Mouse (Mus musculus) layer of hippocampus, postnatal 10 days (tissue): ENCODE data around the gene Erc2. TPM values are rescaled to one million over a fixed set of nuclear protein-coding genes. Genes with fewer than 3 reads are reported as not detected.

Experiments used
- DNase-seq, 2 experiments: peaks; one replicate each; pipeline ENCODE4 v3.0.0; 2021; ENCODE audit warnings: low spot score in 2 of 2
- long read RNA-seq: library from polyadenylated mRNA; stranded (forward); transcript quantifications from one replicate; pipeline ENCODE4 v2.0.0, GENCODE M21; 2023
- total RNA-seq, 2 experiments: library from RNA; stranded (reverse); gene quantifications; 2 replicates each; pipeline ENCODE4 v1.2.3; 2021

Gene Erc2
- 100 to 1,000 TPM; 236 to 251 TPM for total RNA-seq
- long read RNA-seq, partial matches to known transcripts, result 14 of 26 reads
- long read RNA-seq, other reads (novel, unspliced or antisense), result 10 of 26 reads

DNA sequence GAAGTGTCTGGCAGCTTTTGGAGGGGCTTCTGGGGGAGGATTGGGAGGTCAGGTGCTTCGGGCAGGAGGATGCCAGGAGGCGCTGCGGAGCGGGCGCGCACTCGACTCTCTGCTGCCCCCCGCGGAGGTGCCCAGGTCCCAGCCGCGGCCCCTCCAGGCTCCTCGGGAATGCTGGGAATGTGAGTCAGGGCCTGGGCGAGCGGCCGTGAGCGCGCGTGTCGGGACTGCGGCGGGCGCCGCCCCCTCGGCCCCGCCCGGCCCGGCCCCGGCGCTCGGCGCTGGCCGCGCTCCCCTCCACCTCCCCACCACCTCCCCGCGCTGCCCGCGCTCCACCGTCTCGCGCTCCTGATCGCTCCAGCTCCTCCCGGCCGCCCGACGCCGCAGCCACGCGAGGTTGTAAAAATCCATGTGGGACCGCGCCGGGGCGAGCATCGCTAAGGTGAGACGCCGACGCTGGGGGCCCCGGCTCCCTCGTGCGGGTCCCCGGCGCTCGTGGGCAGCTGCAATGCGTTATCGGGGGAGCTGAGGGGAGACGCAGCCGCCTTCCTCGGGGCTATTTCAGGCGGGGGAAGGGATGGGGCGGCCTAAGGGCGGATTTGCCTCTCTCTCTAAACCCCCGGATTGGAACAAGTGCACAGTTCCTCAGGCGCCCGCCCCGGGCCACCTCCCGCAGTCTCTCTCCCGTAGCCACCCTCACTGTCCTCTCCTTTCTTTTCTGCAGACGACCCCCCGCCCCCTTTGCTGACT is at the start of gene Erc2:
Gene Erc2 (plus strand): TSS at position 253 of the 747 bp plus-strand sequence.
- peak; percentile 85 to 91 for DNase-seq

DNA sequence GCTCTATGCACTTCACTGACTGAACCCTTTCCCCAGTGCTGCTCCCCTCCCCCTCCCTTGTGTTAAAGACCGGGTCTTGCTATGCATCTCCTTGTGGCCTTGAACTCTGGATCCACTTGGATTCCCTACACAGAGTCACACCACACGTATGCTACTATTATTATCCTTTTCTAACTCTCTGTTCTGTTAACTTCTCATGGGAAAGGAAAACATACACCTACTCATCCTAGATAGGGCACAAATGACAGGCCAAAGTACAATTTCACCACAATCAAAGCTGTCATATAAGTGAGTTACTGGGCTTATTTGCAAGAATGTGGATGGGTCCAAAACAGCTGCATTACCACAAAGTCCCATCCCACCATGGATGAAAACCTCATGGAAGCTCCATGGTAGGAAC is 43.8 kb upstream of the Erc2 start:
- no peak for DNase-seq

DNA sequence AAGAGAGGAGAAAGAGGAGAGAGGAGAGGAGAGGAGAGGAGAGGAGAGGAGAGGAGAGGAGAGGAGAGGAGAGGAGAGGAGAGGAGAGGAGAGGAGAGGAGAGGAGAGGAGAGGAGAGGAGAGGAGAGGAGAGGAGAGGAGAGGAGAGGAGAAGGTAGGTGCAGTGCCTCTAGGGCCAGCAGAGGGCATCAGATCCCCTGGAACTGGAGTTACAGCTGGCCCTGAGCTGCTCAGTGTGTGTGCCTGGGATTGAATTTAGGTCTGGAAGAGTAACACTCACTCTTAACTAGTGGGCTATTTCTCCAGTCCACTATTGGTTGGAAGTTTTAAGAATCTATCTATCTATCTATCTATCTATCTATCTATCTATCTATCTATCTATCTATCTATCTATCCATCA is 32.6 kb upstream of the Erc2 start:
- peak; percentile 20 to 39 for DNase-seq

DNA sequence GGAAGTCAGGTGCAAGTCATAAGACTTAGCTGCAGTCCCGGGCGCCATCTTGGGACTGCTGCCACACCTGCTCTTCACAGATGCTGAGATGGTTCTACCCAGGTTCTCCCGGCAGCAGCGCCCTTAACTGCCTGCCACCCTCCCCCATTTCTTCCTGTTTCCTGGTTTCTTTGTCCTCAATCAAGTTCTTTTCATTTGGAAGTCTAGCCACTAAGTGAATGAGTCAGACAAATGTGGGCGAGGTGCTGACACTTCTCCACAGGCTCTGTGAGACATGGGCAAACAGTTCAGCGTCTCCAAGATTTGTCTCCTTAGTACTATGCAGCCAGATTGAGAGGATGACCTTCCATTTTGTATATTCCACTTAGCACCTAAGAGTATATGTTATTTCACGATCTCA is 30.1 kb upstream of the Erc2 start:
- DNase-seq, result no peak

DNA sequence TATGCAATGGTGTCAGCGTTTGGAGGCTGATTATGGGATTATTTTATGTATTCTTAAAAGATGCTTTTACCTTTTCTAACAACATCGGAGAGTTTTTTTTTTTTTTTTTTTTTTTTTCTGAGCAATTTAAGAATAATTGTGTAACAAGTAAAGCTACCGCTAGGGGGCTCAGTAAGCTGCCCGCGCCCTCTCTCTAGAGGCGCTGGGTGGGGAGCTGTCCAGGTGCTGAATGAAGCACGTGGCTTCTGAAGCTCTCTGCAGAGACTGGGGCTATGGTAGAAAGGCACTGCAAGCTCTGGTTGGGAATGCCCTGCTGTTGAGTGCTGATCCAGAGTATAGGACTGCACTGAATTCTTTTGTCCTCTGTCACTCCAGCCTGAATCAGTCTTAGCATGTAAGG is 26.0 kb upstream of the Erc2 start:
- peak; percentile 71 to 77 for DNase-seq

DNA sequence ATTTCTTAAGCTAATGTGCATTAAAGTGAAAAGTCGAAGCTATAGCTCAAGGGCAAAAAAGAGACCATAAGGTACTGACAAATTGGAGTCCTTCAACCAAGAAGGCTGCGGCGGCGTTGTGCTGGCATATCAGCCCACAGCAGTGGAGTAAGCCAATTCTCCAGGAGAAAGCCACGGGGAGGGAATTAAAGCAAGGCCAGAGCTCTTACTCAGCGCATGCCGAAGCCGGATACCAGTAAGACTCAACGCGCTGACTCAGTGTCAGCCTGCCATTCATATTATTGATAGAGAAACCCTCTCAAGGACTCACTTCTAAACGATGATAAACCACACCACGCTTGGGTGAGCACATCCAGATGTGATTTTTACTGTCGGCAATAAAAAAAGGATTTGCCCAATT is 20.1 kb upstream of the Erc2 start:
- no peak for DNase-seq

DNA sequence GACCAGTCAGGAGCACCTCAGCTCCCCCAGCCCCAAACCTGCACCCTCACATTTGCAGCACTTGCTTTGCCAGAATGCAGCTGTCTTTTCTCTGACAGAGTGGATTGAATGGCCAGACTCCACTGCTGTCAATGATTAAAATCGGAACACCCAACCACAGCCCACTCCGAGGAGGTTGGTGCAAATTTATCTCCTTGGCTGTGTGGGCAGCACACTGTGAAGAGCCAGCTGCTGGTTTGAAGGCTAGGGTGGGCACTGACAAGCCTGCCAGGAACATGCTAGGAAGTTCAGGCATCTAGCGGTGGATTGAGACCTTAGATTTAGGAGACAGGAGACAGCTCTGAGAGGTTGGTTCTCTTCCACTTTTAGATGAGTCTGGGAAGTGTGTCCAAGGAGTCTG is 14.8 kb upstream of the Erc2 start:
- DNase-seq, result no peak

DNA sequence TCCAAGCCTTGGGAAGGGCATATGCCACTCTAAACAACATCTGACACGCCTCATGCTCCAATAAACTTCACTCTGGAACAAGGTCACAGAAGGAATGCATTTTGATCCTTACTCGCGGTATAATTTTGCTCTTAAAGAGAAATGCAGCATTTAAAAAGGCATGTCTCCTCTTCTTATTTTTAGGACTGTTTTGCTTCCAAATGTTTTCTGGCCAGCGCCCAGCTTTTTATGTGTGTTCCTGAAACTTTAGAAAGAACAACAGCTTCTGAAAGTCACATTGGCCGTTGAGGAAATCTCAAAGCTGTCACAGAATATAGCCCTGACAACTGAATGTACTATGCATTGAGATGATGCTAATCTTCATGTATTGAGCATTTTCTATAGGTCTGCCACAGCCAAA is 8.5 kb upstream of the Erc2 start:
- no peak for DNase-seq

DNA sequence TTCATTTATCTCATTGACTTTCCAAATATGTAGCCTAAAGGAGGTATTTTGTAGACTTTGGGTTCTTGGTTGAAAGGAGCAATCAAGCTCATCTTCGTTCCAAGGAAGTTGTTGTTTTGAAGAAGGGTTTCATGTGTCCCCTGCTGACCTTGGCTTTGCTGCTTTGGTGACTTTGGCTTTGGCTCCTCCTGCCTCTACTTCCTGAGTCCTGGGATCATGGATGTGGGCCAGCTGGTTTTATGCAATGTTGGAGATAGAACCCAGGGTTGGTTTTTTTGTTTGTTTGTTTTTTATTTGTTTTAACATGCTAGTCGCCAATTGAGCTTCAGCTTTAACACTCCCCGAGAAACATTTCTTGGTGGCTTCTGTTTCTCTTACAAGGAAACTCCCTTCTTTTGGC is 4.9 kb upstream of the Erc2 start:
- DNase-seq, result no peak

DNA sequence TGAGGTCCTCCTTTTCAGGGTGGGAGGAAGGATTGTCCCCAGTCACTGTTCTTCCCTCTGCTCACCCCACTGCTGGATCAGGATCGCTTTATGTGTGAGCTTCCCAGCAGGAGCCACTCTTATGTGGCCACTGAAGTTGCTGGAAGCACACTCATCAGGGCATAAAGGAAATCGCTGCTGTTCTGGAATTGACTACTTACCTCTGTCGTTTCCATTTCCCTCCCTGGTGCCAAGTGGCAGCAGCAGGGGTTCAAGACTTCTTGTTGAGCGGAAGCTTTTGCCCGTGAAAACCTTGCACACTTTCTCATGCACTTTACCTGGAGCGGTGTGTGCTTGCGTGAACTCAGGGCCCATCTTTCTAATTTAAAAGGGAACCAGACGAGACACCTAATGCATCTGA is 652 bp upstream of the Erc2 start:
- no peak for DNase-seq

DNA sequence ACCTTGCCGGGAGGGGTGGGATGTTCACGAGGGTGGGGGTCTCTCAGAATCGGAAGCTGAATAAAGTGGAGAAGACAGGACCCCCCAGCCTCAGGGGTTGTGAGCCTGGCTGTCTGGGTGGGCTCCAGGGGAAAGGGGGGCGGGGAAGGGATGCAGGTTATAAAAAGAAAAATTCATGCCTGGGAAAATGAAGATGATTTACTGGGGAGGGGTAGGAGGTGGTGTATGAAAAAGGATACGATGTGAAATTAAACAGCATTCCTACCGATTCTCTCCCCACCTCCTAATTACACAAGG is 643 bp downstream of the Erc2 start:
- DNase-seq, result no peak

DNA sequence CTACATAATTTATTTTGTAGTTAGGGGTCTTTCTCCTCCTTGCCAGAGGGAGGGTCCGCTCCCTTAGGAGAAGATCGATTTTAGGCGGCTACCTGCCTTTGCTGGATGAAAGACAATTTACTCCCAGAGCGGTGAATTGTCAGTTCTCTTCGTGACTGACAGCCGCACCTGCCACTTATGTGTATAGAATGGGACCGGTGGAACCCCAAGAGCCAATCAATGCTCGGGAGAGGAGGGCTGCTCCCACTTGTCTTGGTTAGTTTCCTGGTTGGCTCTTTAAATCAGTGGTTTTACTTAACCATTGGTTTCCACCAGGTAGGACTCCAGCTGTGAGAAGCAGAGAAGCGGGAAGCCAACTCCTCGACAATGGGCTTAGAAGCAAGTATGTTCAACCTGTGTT is 1.1 kb downstream of the Erc2 start:
- DNase-seq, result peak; percentile 59 to 75

DNA sequence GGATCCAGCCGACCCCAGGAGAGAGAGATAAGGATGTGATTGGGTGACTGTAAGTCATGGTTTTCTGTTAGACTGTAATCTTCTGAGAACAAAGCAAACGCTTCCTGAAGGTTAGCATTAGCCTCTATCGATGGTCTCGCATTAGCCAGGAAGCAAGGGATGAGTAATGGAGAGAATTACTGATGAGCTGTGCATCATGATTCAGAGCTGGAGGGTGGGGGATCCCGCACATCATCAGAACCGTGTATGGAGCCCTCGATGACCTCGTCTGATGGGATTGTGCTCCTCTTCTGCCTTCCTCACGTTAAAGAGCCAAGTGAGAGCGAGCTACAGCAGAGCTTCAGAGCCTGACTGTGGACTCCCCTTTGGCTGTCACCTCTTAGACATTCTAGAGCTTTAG is 6.5 kb downstream of the Erc2 start:
- no peak for DNase-seq

DNA sequence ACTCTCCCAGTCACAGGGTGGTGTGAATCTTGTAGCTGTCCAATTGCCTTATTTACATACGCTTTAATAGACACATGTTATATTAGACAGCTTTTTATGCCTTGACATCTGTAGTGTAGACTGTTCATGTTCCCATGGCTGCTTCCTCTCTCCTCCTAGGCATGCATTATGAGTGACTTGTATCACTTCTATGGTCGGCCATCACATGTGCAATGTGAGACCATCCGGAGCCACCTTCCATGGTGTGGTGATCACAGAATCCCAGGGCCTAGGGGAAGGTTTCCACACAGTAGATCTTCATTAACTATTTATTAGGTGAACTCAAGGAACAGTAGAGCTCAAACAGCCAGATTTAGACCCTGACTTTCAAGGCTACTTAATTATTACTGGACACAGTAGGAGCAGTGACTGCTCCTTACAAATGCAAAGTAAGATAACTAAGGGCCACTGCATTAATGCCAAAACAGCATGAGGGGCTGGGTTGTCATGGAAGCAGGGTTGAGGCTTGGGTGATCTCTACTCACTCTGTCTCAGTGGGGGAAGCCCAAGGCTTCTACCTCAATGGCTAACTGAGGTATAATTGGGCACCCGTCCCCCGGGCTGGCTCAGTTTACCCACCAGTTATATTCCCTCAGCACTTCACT is 7.3 kb downstream of the Erc2 start:
- no peak for DNase-seq

DNA sequence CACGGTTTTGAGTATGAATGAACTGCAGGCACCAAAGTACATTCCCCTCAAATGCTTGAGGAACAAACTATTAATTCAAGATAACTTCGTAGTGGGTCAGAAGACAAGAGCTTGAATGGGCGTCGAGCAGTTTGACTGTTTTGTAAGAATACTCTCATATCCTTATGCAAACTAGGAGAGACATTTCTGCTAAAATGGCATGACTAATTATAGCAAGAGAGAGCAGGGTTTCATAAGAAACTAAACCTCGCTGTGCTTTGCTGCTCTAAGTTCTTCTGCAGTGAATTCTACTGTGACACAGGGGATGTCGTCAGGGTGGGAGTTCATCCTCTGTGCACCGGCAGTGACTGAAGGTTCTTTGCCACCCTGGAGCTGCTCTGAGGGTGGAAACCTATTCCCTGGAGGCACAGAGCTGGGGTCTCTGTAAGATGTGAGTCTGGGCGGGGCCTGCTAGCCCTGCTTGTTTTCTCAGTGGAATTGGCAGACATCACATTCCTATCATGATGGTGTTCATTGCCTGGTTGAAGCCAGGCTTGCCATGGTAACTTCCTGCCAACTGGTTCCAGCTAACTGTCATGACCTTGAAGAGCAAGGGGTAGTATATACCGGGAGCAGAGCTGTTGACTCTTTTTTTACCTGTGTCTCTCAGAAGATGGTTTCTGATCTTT is 8.9 kb downstream of the Erc2 start:
- DNase-seq, result no peak

DNA sequence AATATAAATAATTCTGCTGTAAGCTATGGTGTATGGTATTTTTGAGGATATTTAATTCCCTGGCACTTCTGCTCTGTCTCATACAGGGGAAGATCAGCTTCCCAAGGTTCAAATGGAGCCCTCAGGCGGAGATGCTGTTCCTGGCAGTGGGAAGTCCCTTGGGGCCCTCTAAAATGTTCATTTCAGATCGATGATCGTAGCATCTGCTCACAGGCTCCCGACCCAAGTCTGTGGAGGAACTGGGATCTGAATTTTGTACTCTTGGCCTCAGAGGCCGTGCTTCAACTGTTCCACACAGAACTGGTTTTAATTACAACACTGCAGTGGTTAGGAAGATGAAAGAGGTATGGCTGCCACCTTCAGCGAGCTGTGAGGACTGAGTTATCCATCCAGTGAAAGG is 12.5 kb downstream of the Erc2 start:
- DNase-seq, result no peak

DNA sequence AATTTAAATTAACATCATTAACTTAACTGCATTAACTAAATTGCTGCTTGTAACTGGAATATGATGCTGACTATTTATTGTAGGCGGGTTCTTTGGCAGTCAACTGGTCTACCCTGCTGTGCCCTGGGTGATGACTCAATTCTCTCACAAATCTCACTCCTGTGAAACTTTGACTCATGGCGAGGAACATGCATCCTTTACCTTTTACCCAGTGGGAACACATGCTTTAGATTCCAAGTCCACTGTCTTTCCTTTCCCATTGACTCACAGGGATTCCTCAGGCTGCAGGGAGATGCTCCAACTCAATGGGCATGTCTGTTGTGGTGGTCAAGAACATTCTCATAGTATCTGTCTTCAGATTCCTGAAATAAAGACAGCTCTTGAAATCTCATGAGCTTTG is 14.3 kb downstream of the Erc2 start:
- no peak for DNase-seq

DNA sequence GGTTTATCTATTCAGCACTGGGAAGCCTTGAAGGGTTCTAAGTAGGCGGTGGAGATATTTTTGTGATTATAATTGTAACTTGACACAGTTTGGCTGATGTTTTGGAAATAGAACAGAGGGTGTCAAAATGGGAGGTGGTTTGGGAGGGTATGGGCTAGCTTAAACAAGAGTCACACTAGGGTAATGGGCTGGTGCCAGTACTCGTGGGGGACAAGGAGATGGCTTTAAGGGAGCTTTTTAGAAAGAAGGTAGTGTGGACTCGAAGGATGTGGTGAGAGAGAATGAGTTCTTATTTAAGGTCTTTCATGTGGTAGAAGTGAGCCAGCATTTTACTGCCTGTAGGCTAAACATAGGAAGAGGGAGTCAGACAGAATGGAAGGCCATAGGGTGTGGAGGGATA is 19.2 kb downstream of the Erc2 start:
- no peak for DNase-seq

DNA sequence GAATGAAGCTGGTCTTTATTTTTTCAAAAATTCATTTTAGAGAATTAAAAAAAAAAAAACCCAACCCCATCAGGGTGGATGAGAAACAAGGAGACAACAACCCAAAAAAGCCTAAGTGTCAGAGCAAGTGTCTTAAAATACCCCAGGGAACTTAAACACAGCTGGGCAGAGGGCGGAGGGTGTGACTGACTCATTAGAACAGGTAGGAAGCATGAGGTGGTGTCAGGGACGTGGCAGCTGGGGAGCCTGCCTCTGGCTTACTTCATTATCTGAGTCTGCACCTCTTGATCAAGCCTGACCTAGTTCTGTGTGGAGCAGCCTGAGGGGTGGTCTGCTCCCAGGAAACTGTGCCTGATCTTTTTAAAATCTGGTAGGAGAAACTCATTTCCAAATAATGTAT is 20.8 kb downstream of the Erc2 start:
- no peak for DNase-seq

DNA sequence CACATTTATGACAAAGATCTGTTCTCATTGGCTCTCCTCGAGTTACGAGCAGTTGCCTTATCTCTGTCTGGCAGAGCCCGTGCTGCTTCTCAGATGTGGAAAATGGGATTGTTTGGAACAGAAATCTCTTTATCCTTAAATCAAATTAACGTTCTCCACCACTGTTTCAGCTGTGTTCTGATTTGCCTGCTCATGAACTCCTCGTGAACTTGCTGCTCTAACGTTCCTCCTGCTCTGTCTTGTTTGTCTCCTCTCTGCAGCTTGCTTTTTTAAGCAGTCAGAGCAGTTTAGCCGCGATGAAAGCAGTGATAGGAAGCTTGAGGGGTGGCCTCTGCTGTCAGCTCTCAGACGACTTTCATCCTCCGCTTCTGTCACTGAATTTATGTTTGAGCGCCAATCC is 32.4 kb downstream of the Erc2 start:
- no peak for DNase-seq

DNA sequence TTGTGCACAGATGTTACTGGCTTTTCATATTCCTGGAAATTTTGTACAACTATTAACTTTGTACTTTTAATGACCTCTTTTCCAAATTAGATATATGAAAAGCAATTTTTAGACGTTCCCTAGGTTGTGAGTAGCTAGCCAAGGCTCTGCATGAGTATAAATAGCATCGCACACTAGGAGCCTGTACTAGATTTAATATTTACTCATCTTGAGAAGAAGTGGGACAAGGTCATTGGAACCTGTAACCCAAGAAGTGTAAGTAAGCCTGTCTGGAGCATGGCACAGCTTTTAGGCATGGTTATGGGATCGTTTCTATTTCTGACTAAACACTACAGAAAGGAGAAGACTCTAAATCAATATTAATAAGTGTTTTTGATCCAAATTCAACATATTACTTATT is 36.4 kb downstream of the Erc2 start:
- DNase-seq, result no peak

DNA sequence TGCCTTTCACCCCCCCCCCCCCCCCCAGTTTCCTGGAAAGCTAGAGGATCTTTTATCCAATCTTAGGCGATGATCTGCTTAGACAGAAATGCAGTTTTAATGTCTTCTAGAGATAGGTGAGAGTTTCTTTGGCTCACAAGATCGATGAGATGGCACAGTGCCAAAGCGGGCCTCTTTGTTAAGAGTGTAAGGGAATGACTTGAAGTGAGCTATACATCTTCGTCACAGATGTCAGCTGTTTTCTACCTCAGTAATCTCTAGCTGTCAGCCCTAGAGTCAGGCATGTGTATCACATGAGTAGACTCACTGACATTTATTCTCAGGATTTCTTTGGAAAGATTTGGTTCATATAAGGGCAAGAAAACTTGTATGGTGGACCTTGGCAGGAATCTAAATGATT is 39.2 kb downstream of the Erc2 start:
- DNase-seq, result no peak

DNA sequence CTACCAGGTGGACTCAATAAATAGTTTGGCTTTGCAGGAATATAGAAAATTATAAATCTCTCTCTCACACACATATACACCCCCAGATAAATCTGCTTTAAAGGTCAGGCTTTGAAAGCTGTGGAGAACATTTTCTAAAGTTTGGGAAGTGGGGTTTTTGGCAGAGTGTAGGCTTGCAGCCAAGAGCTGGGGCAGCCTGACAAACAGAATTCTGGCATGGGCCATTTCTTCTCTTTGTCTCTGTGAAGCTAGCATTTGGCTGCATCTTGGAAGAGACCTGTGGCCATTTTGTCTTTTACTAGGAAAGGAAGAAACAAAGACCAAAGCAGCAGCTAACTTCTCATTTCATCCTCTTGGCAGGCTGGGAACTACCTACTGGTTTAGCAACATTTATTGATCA is 40.0 kb downstream of the Erc2 start:
- peak; percentile 56 to 71 for DNase-seq
